Mouse (Mus musculus) heart, embryonic 14.5 days (tissue): ENCODE measurements at regions not wholly inside any gene's neighbourhood (a gene's known extent, or its start where the extent isn't known, plus 50 kb on each side); places are given as distances from the start of the nearest gene placed in this dataset.

Experiments
- ATAC-seq: fragments of 200-750 bp; cut with Nextera tagmentation; 2 replicates; pipeline ENCODE4 v1.8.0; 2017; ENCODE audit warnings: low read depth, moderate TSS enrichment; ENCODE audit not compliant: insufficient number of reproducible peaks, insufficient read depth, low FRiP score
- H3K27ac ChIP-seq, 2 experiments: fragments of 200-500 bp in 1 of 2; fragments of 300-500 bp in 1 of 2; sonication (generic) in 1 of 2; replicated peaks in 1 of 2; 2 replicates each; pipeline ENCODE4 v1.5.1; 2012 to 2014; ENCODE audit warnings: low read depth in 2 of 2, low read length in 2 of 2, control low read depth in 1 of 2, mild to moderate bottlenecking in 1 of 2, mixed read lengths in 1 of 2; ENCODE audit not compliant: control insufficient read depth in 1 of 2, insufficient read depth in 1 of 2
- H3K27me3 ChIP-seq: fragments of 300-500 bp; sonication (generic); 2 replicates; pipeline ENCODE4 v1.6.1; 2014; ENCODE audit warnings: mild to moderate bottlenecking, low read length, control low read depth; ENCODE audit not compliant: control insufficient read depth, insufficient read depth
- H3K36me3 ChIP-seq: fragments of 300-500 bp; sonication (generic); 2 replicates; pipeline ENCODE4 v1.6.1; 2014; ENCODE audit warnings: mild to moderate bottlenecking, control low read depth, low read length, mixed read lengths; ENCODE audit not compliant: control insufficient read depth, insufficient read depth
- H3K4me1 ChIP-seq, 2 experiments: fragments of 200-500 bp in 1 of 2; fragments of 300-500 bp in 1 of 2; sonication (generic) in 1 of 2; 2 replicates each; pipeline ENCODE4 v1.6.1; 2012 to 2014; ENCODE audit warnings: low read length in 2 of 2, control low read depth in 1 of 2, mixed read lengths in 1 of 2; ENCODE audit not compliant: control insufficient read depth in 2 of 2, insufficient read depth in 2 of 2
- H3K4me2 ChIP-seq: fragments of 300-500 bp; sonication (generic); 2 replicates; pipeline ENCODE4 v1.6.1; 2014; ENCODE audit warnings: mild to moderate bottlenecking, low read length
- H3K4me3 ChIP-seq, 2 experiments: fragments of 200-500 bp in 1 of 2; fragments of 300-500 bp in 1 of 2; sonication (generic) in 1 of 2; 2 replicates each; pipeline ENCODE4 v1.5.1; 2012 to 2014; ENCODE audit warnings: low read length in 2 of 2, mild to moderate bottlenecking in 2 of 2, control low read depth in 1 of 2, low read depth in 1 of 2, moderate library complexity in 1 of 2; ENCODE audit not compliant: control insufficient read depth in 1 of 2, insufficient read depth in 1 of 2
- H3K9ac ChIP-seq: fragments of 300-500 bp; sonication (generic); 2 replicates; pipeline ENCODE4 v1.6.1; 2014; ENCODE audit warnings: mild to moderate bottlenecking, low read length
- H3K9me3 ChIP-seq: fragments of 300-500 bp; sonication (generic); 2 replicates; pipeline ENCODE4 v1.6.1; 2016; ENCODE audit warnings: low read length, control low read depth; ENCODE audit not compliant: control insufficient read depth
- WGBS: fragments of 180-500 bp; shearing (Covaris S2); extraction: QIAGEN DNeasy Blood & Tissue Kit; methylation state at CpG from one replicate; pipeline ENCODE4 v1.1.7; 2014; 5-methylcytosine and 5-hydroxymethylcytosine counted together

DNA sequence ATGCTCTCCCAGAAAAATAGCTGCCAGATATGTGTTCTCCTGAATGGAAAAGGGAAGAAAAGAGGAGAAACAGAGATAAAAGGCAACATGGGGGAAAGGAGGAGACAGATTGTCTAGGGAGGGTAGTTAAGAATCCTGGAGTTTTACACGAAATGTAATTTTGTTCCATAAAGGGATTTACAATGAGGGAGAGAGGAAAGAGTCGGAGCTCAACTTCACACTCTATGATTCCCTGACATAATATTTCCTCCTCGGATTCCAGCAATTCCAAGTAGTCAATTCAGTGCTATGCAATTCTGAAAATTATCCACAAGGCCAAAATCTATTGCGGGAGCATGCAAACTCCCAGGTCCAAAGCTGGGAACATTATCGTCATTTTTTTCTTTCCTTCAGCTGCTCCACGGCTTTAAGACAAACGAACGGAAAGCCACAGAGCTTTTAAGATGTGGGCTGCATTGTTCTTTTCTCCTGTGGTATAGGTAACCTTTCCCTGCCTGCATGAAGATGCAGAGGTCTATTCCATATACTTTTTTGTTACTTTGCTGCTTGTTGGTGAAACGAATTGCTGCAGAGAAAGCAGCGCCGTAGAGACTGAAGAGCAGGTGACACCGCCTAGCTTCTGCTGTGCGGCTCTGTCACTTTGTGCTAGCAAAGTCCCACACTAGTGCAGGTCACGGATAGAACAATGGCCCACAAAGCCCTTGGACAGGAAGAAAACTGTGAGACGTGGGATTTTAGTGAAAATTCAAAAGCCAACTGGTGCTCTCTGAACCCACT lies 251.7 kb upstream of the Slc7a11 start:
- Histone ChIP-seq H3K27ac (0 out of 4 replicates have a peak overlapping the region, but pooled peaks of 1 of the 2 experiments have one; percentile 14), H3K4me2 (no peak overlapping the region), H3K27me3 (no peaks in the 10 kb centered on the region), H3K9ac (no peak overlapping the region), H3K9me3 (no peaks in the 10 kb centered on the region), H3K36me3 (no peaks in the 10 kb centered on the region), H3K4me3 (no peak overlapping the region), H3K4me1 (no peaks in the 10 kb centered on the region; a peak in 1 of 4 replicates)
- no peak for ATAC-seq
- 71% methylated on average over 15 of the region's 15 CpGs for WGBS

GRCm38 (mm10) chr3:50694497-50694896 lies 251.1 kb upstream of the Slc7a11 start:
- Histone ChIP-seq H3K27ac (no peak overlapping the region), H3K4me1 (no peaks in the 10 kb centered on the region; a peak in 1 of 4 replicates), H3K4me3 (no peak overlapping the region), H3K9ac (no peak overlapping the region), H3K9me3 (no peaks in the 10 kb centered on the region), H3K4me2 (no peak overlapping the region), H3K36me3 (no peaks in the 10 kb centered on the region), H3K27me3 (no peaks in the 10 kb centered on the region)
- WGBS: 46% methylated on average over 8 of the region's 8 CpGs
- ATAC-seq: no peak; the same call in 1 of the 2 replicates

DNA sequence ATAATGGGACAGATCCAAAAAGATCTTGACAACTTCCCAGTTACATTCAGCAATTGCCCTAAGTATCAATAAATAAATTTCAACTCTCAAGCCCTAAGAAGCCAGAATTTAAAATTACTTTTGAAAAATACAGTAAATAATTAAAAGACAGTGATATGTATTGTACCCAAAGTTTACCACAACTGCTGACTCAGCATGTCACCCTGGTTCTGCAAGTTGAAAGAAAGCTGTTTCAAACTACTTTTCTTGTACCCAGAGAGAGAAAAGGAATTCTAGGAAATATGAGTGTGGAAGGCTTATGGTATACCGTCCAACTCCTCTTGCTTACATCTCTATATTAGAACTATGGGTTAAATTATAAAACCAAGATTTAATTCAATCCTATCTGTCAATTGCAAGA lies 248.9 kb upstream of the Slc7a11 start:
- Histone ChIP-seq H3K4me2 (no peak overlapping the region), H3K27ac (no peak overlapping the region), H3K36me3 (no peaks in the 10 kb centered on the region), H3K27me3 (no peaks in the 10 kb centered on the region), H3K9me3 (no peaks in the 10 kb centered on the region), H3K4me1 (no peaks in the 10 kb centered on the region; a peak in 1 of 4 replicates), H3K4me3 (no peak overlapping the region), H3K9ac (no peak overlapping the region)
- WGBS: 80% methylated on average over 1 of the region's 1 CpGs
- no peak for ATAC-seq

GRCm38 (mm10) chr3:50690750-50691149 lies 247.3 kb upstream of the Slc7a11 start:
- H3K4me3 ChIP-seq: no peak overlapping the region
- 84% methylated on average over 5 of the region's 5 CpGs for WGBS
- ATAC-seq: no peak

GRCm38 (mm10) chr3:50689375-50689774 lies 246.0 kb upstream of the Slc7a11 start:
- no peak overlapping the region for H3K9ac ChIP-seq
- no peaks in the 10 kb centered on the region; a peak in 1 of 4 replicates for H3K4me1 ChIP-seq
- no peak overlapping the region for H3K4me3 ChIP-seq
- H3K27me3 ChIP-seq: no peaks in the 10 kb centered on the region
- H3K36me3 ChIP-seq: no peaks in the 10 kb centered on the region
- H3K27ac ChIP-seq: no peak overlapping the region
- H3K4me2 ChIP-seq: no peak overlapping the region
- no peak for ATAC-seq
- no peaks in the 10 kb centered on the region for H3K9me3 ChIP-seq
- 76% methylated on average over 5 of the region's 5 CpGs for WGBS

More at GRCm38 (mm10) chr3:50690750-50691149, 247.3 kb upstream of the Slc7a11 start:
- H3K27me3 ChIP-seq: no peaks in the 10 kb centered on the region
- no peak overlapping the region for H3K27ac ChIP-seq
- no peaks in the 10 kb centered on the region for H3K36me3 ChIP-seq
- no peaks in the 10 kb centered on the region for H3K9me3 ChIP-seq
- H3K9ac ChIP-seq: no peak overlapping the region
- no peaks in the 10 kb centered on the region; a peak in 1 of 4 replicates for H3K4me1 ChIP-seq
- H3K4me2 ChIP-seq: no peak overlapping the region

GRCm38 (mm10) chr3:50687755-50688154 lies 244.3 kb upstream of the Slc7a11 start:
- no peak overlapping the region for H3K4me2 ChIP-seq
- H3K27ac ChIP-seq: no peak overlapping the region
- no peak for ATAC-seq
- H3K27me3 ChIP-seq: no peaks in the 10 kb centered on the region
- H3K4me3 ChIP-seq: no peak overlapping the region
- no peaks in the 10 kb centered on the region for H3K4me1 ChIP-seq
- no peaks in the 10 kb centered on the region for H3K9me3 ChIP-seq
- WGBS: 62% methylated on average over 3 of the region's 3 CpGs
- H3K9ac ChIP-seq: no peak overlapping the region
- no peaks in the 10 kb centered on the region for H3K36me3 ChIP-seq

GRCm38 (mm10) chr3:50678611-50678988 lies 235.2 kb upstream of the Slc7a11 start:
- 47% methylated on average over 5 of the region's 5 CpGs for WGBS
- ATAC-seq: no peak
- no peaks in the 10 kb centered on the region for H3K36me3 ChIP-seq
- no peak overlapping the region for H3K4me3 ChIP-seq
- H3K9ac ChIP-seq: no peak overlapping the region
- no peak overlapping the region for H3K4me2 ChIP-seq
- H3K9me3 ChIP-seq: no peaks in the 10 kb centered on the region
- no peaks in the 10 kb centered on the region for H3K27me3 ChIP-seq
- H3K27ac ChIP-seq: no peak overlapping the region
- no peaks in the 10 kb centered on the region for H3K4me1 ChIP-seq
